Mouse (Mus musculus) adrenal gland, postnatal 4 days (tissue): ENCODE measurements around the gene Csnk2a2. TPM values are rescaled to one million over a fixed set of nuclear protein-coding genes. Genes with fewer than 3 reads are reported as not detected.

ENCODE experiments used
- DNase-seq, 2 experiments: peaks; one replicate each; pipeline ENCODE4 v3.0.0; 2021 to 2022; ENCODE audit warnings: low spot score in 2 of 2, mixed read lengths in 2 of 2
- total RNA-seq, 2 experiments: library from RNA; stranded (reverse); gene quantifications; 2 replicates each; pipeline ENCODE4 v1.2.3; 2021

Gene Csnk2a2
- total RNA-seq, 2 experiments from 2014 or later: 84.9 to 89.1 TPM

DNA sequence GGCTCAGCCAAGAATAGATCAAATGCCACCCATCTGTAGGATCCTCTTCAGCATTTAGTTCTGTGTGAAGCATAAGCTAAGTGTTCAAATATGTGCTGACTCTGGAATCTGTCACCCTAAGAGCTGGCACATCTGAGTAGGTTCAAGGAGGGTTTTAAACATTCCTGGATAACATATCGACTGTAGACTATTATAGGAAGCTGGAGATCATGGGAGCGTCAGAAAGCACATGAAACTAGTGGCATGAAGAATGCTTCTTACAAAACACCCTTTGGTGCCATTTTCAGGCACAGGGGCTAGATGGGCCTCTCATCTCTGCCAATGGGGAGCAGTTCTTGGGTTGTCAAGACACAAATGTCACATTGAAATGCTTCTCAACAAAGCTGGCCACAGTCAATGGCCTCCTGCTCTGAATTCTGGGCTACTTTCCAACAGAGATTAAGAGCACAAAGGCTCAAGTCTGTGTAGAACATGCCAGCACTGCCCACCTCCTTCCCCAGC is 63.0 kb downstream of the Csnk2a2 start:
- DNase-seq: no peak

DNA sequence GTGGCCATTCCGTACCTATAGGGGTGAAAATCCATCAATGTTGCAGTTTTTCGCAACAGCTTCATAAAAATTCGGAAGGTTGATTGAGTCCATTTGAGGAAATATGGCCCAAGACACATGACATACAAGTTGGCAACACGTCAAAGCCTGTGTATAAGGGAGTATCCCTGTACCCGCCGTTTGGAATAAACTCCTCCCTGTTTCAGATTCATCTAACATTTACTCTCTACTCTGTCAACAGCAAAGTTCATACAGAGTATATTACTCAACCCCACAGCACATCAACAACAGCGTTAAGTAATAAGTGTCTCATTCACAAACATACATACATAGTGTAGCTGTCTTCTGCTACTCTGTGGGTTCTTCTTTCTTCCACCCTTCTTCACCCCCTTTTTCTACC is 65.2 kb downstream of the Csnk2a2 start:
- DNase-seq: no peak

DNA sequence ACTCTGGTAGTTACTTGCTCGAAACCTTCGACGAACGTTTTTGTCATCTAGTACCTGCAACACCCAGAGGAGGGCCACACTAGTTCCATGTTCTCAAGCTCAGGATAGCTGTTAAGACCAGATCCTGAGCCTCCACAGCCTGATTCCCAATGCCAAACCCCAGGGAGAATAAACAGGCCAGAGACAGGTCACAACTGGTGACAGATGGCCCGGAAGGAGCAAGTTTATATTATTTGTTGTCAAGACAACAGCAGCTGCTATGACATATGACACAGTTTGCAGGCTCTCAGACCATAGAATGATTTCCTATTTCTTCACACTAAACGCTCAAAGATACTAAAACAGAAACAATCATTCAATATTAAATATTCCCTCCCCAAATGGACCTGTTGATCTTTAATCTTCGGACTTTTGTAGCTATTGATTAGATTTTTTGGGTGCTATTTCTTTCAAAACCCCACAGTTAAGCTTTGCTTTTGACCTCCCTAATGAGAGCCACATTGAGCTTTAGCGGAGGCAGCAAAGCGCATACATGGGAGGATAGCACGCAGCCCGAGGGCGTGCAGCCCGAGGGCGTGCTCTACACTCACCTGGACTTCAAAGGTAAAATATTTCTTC is 67.5 kb downstream of the Csnk2a2 start:
- DNase-seq: no peak

DNA sequence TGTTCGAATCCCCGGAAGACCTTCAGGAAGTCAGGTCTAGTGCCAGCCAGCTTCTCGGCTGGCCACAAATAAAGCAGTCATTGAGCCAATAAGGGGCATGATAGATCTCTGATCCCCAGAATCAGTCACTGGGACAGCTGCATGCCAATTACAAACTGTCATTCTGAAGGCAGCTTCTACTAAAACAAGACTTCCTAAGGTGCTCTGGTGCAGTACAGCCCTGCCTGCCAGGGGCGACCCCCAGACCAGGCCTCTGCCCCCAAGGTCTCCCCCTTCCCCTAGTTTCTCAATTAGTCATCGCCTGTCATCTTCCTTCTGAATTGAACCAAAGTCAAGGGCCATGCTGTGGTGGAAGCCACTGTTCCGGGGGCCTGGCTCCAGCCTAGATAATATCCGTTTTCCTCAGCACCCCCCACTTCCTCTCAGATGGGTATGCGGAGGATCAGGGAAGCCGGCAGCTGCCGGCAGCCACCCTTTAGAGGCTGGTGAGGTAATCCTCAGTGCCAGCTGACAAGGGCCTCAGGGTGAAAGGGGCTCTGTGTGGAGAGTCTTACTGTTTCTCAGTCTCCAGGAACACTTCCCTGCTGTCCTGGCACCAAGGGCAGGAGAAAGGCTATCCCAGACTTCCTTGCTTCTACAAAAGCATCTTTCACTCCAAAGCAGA is 78.4 kb downstream of the Csnk2a2 start:
- DNase-seq: no peak

DNA sequence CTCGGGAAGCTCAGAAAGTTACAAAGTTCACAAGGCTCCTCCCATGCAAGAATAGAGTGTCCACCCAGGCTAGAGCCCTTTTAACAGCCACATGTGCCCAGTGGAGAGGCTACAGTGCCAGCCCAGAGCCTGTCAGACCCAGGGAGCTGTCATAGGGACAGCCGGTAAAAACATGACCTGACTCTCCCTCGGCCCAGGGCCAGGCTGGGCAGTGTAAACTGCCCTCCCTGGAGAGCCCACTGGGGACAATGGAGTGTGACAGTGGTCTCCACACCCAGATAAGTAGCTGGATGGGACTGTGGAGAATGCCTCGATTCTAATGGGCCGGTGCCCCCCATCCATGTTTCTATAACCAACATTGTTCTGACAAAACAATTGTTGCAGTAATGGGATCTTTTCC is 80.3 kb downstream of the Csnk2a2 start:
- DNase-seq: no peak

DNA sequence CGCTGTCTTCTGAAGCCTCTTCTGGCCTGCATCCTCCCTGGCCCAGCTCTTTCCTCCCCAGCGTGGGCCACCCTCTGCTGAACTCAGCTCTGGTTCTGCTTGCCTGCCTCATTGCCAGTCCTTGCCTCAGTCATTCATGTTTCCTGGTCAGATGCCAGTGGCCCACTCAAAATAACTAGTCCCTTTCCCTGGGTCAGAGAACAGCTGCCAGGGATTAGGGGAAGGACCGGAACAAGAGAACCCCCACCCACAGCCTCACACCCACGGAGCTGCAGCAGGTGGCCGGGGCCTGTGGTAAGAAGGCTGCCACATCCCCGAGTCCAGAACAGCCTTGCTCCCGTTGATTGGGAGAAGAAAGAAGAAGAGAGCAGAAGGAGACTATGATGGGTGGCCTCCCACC is 88.7 kb downstream of the Csnk2a2 start:
- DNase-seq: no peak

DNA sequence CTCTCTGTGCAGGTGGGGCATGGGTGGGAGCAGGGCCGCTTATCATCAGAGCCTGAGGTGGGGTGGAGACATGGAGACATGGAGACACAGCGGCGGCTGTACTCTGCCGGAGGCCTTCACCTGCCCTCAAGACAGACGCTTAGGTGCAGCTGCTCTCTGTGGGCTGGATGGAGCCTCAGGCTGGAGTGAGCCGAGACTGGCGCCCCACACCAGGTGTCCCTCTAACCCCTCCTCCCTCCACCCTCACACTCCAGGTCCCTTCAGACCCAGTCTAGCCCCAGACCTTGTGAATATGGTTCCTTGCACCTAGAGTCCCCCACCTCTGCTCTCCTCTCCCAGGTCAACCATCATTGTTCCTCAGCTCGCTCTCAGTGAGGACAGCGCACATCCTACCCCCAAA is 90.7 kb downstream of the Csnk2a2 start:
- DNase-seq: no peak

DNA sequence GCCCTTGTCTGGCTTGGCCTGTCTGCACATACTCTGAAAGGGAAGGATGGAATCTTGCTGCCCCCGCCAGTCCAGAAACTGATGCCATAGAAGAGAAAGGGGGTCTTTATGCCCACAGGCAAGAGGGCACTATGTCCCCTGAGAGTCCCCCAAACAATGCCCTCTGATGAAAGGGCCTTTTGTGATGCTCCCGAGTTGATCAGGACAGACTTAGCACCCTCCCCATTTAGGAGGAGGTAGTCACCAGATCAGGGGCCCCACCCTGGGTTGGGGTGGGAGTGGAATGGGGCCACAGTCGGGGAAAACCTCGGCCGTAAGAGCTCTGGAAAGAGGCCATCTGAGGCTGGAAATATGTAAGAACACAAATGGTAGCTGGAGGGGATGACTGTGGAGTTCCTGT is 92.6 kb downstream of the Csnk2a2 start:
- DNase-seq: no peak

DNA sequence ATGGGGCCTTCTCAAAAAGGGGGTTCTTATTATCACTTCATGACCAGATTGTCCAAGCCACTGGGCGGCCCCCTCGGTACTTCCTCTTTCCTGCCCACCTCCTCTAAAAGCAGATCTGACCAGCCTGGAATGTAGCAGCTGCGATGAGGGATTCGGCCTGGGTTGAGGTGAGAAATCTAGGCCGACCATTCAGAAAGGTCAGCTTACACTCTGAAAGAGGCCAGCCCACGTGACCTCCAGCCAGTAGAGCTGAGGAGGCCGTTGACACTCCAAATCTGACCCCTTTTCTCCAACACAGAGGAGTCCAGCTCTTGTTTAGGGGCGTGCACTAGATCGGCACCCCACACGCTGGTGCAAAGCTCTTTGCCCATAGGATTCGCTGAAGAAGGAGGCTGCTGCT is 93.1 kb downstream of the Csnk2a2 start:
- no peak for DNase-seq

Other genes starting within 250 kb of the Csnk2a2 start
- gene Cngb1, start 183.5 kb downstream of the Csnk2a2 start, total RNA-seq: 1 to 10 TPM; 2.1 to 2.3 TPM
- not detected for gene Tepp, start 179.5 kb downstream of the Csnk2a2 start, total RNA-seq
- 10 to 100 TPM; 15.9 to 16.7 TPM for gene Zfp319, start 158.1 kb downstream of the Csnk2a2 start, total RNA-seq
- 10 to 100 TPM; 25.2 to 28.5 TPM for gene Usb1, start 157.8 kb downstream of the Csnk2a2 start, total RNA-seq
- 10 to 100 TPM; 25.3 to 30.8 TPM for gene Mmp15, start 137.8 kb downstream of the Csnk2a2 start, total RNA-seq
- 10 to 100 TPM; 93.7 to 97.4 TPM for gene Cfap20, start 55.2 kb downstream of the Csnk2a2 start, total RNA-seq
- 1 to 10 TPM; 1.4 to 2.4 TPM for gene Ccdc113, start 44.0 kb upstream of the Csnk2a2 start, total RNA-seq
- gene Prss54, start 86.3 kb upstream of the Csnk2a2 start, total RNA-seq: not detected
- gene Gins3, start 143.4 kb upstream of the Csnk2a2 start, total RNA-seq: 1 to 10 TPM; 5.7 to 6.2 TPM
- gene Ndrg4, start 186.9 kb upstream of the Csnk2a2 start, total RNA-seq: 10 to 100 TPM; 31.5 to 43.8 TPM
- 10 to 100 TPM; 26.0 to 28.7 TPM for gene Setd6, start 225.8 kb upstream of the Csnk2a2 start, total RNA-seq